Mouse (Mus musculus) macrophage (primary cell): ENCODE data around the gene Rpn1. TPM values are rescaled to one million over a fixed set of nuclear protein-coding genes. Genes with fewer than 3 reads are reported as not detected.
"Not testable (repeated sequence)": the region's sequence is repeated elsewhere in the genome, so short reads cannot be mapped to it uniquely, and the experiment has no call there.

Source experiments
- H3K27ac ChIP-seq: fragments of 350-480 bp; formaldehyde crosslinking; 2 replicates; pipeline ENCODE4 v1.9.0; 2021
- H3K36me3 ChIP-seq: fragments of 350-480 bp; formaldehyde crosslinking; 2 replicates; pipeline ENCODE4 v1.9.0; 2021; ENCODE audit errors: inconsistent target
- H3K4me3 ChIP-seq: fragments of 350-480 bp; formaldehyde crosslinking; 2 replicates; pipeline ENCODE4 v1.9.0; 2021; ENCODE audit errors: inconsistent target
- H3K79me2 ChIP-seq: fragments of 350-480 bp; formaldehyde crosslinking; 2 replicates; pipeline ENCODE4 v1.9.0; 2021; ENCODE audit errors: inconsistent target
- WGBS: methylation state at CpG from one replicate; pipeline ENCODE4 v1.1.7; 2026; ENCODE audit warnings: inconsistent platforms; ENCODE audit not compliant: missing documents; 5-methylcytosine and 5-hydroxymethylcytosine counted together
- polyA plus RNA-seq: library from polyadenylated mRNA; stranded (reverse); fragments of 250-400 nt; gene quantifications from 3 replicates; pipeline ENCODE4 v1.2.4, GENCODE M21; 2018; ENCODE audit warnings: inconsistent platforms

Rpn1 gene
- polyA plus RNA-seq, 1 experiment from 2014 or later: 177 TPM

- H3K27ac ChIP-seq: no peak overlapping the region
- no peaks in the 10 kb centered on the region for H3K79me2 ChIP-seq
- 27% methylated on average over 2 of the region's 2 CpGs for WGBS
- H3K4me3 ChIP-seq: no peak overlapping the region
- no peaks in the 10 kb centered on the region for H3K36me3 ChIP-seq
These were observed 37.5 kb downstream of the Rpn1 start for GRCm38 (mm10) chr6:88121781-88122180.

GRCm38 (mm10) chr6:88123150-88123857 lies 39.0 kb downstream of the Rpn1 start:
- no peaks in the 10 kb centered on the region for H3K79me2 ChIP-seq
- no peak overlapping the region for H3K27ac ChIP-seq
- WGBS: 40% methylated on average over 11 of the region's 11 CpGs
- no peak overlapping the region for H3K4me3 ChIP-seq
- H3K36me3 ChIP-seq: no peaks in the 10 kb centered on the region

GRCm38 (mm10) chr6:88123858-88124261 lies 39.6 kb downstream of the Rpn1 start:
- Histone ChIP-seq H3K4me3 (no peak overlapping the region), H3K79me2 (no peaks in the 10 kb centered on the region), H3K27ac (no peak overlapping the region), H3K36me3 (no peaks in the 10 kb centered on the region)
- 16% methylated on average over 9 of the region's 9 CpGs for WGBS

- Histone ChIP-seq H3K79me2 (no peaks in the 10 kb centered on the region), H3K4me3 (no peak overlapping the region), H3K27ac (no peak overlapping the region), H3K36me3 (no peaks in the 10 kb centered on the region)
- WGBS: 83% methylated on average over 4 of the region's 4 CpGs
These were observed 40.3 kb downstream of the Rpn1 start for GRCm38 (mm10) chr6:88124551-88124950.

- WGBS: 96% methylated on average over 10 of the region's 10 CpGs
- not testable (repeated sequence) for H3K79me2 ChIP-seq, H3K36me3 ChIP-seq, H3K4me3 ChIP-seq, H3K27ac ChIP-seq
These were observed 41.5 kb downstream of the Rpn1 start for GRCm38 (mm10) chr6:88125815-88126214.

- H3K4me3 ChIP-seq: no peak overlapping the region
- no peaks in the 10 kb centered on the region for H3K36me3 ChIP-seq
- WGBS: 73% methylated on average over 3 of the region's 5 CpGs
- no peak overlapping the region for H3K27ac ChIP-seq
- no peaks in the 10 kb centered on the region for H3K79me2 ChIP-seq
These were observed 47.2 kb downstream of the Rpn1 start for GRCm38 (mm10) chr6:88131521-88131920.

GRCm38 (mm10) chr6:88132051-88132450 lies 47.8 kb downstream of the Rpn1 start:
- H3K79me2 ChIP-seq: no peaks in the 10 kb centered on the region
- no peak overlapping the region for H3K27ac ChIP-seq
- no peak overlapping the region for H3K4me3 ChIP-seq
- H3K36me3 ChIP-seq: no peaks in the 10 kb centered on the region
- WGBS: 39% methylated on average over 17 of the region's 17 CpGs

GRCm38 (mm10) chr6:88133061-88133460 lies 48.8 kb downstream of the Rpn1 start:
- Histone ChIP-seq H3K27ac (no peak overlapping the region), H3K4me3 (no peak overlapping the region), H3K36me3 (no peaks in the 10 kb centered on the region), H3K79me2 (no peaks in the 10 kb centered on the region)
- WGBS: 94% methylated on average over 6 of the region's 6 CpGs

- 93% methylated on average over 6 of the region's 6 CpGs for WGBS
- Histone ChIP-seq H3K4me3 (no peak overlapping the region), H3K27ac (no peak overlapping the region), H3K79me2 (no peaks in the 10 kb centered on the region), H3K36me3 (no peaks in the 10 kb centered on the region)
These were observed 49.6 kb downstream of the Rpn1 start for GRCm38 (mm10) chr6:88133878-88134277.

GRCm38 (mm10) chr6:88136201-88136631 lies 51.9 kb downstream of the Rpn1 start:
- WGBS: 5% methylated on average over 15 of the region's 15 CpGs
- Histone ChIP-seq H3K36me3 (no peaks in the 10 kb centered on the region), H3K4me3 (no peak overlapping the region; the same call in 1 of the 2 replicates), H3K79me2 (no peaks in the 10 kb centered on the region), H3K27ac (no peak overlapping the region)

GRCm38 (mm10) chr6:88138485-88138884 lies 54.2 kb downstream of the Rpn1 start:
- no peak overlapping the region for H3K4me3 ChIP-seq
- no peaks in the 10 kb centered on the region for H3K36me3 ChIP-seq
- H3K79me2 ChIP-seq: no peaks in the 10 kb centered on the region
- 83% methylated on average over 3 of the region's 3 CpGs for WGBS
- no peak overlapping the region for H3K27ac ChIP-seq

- H3K27ac ChIP-seq: no peak overlapping the region
- no peaks in the 10 kb centered on the region for H3K79me2 ChIP-seq
- 64% methylated on average over 8 of the region's 8 CpGs for WGBS
- no peak overlapping the region for H3K4me3 ChIP-seq
- no peaks in the 10 kb centered on the region for H3K36me3 ChIP-seq
These were observed 56.0 kb downstream of the Rpn1 start for GRCm38 (mm10) chr6:88140264-88140663.

- Histone ChIP-seq H3K36me3 (no peaks in the 10 kb centered on the region), H3K79me2 (no peaks in the 10 kb centered on the region), H3K4me3 (no peak overlapping the region), H3K27ac (no peak overlapping the region)
- WGBS: 78% methylated on average over 4 of the region's 4 CpGs
These were observed 61.5 kb downstream of the Rpn1 start for GRCm38 (mm10) chr6:88145793-88146192.

- WGBS: 80% methylated on average over 8 of the region's 8 CpGs
- Histone ChIP-seq H3K4me3 (no peak overlapping the region), H3K79me2 (no peaks in the 10 kb centered on the region), H3K36me3 (no peaks in the 10 kb centered on the region), H3K27ac (no peak overlapping the region)
These were observed 62.3 kb downstream of the Rpn1 start for GRCm38 (mm10) chr6:88146576-88146975.

- no peak overlapping the region for H3K27ac ChIP-seq
- H3K79me2 ChIP-seq: no peaks in the 10 kb centered on the region
- WGBS: 30% methylated on average over 16 of the region's 16 CpGs
- H3K36me3 ChIP-seq: no peaks in the 10 kb centered on the region
- H3K4me3 ChIP-seq: no peak overlapping the region
These were observed 63.2 kb downstream of the Rpn1 start for GRCm38 (mm10) chr6:88147411-88148003.
